Mouse (Mus musculus) cerebellum, adult 9-11 months (tissue): Measurements from ENCODE around the gene Nme7.
A peak's percentile ranks its signal among the peaks of the same experiment; 100 is the strongest.

Source experiments
- DNase-seq: peaks from one replicate; pipeline ENCODE4 v3.0.0; 2022

Gene Nme7

GRCm38 (mm10) chr1:164320731-164321130, 16.8 kb downstream of the Nme7 start:
- no peak for DNase-seq

- no peak for DNase-seq
Observed at GRCm38 (mm10) chr1:164321408-164321807, 17.5 kb downstream of the Nme7 start.

- DNase-seq = no peak
Observed at GRCm38 (mm10) chr1:164322987-164323650, 19.2 kb downstream of the Nme7 start.

- no peak for DNase-seq
Observed at GRCm38 (mm10) chr1:164324221-164324620, 20.3 kb downstream of the Nme7 start.

GRCm38 (mm10) chr1:164324878-164325277, 21.0 kb downstream of the Nme7 start:
- DNase-seq = no peak

- no peak for DNase-seq
Observed at GRCm38 (mm10) chr1:164326600-164327155, 22.8 kb downstream of the Nme7 start.

- DNase-seq = no peak
Observed at GRCm38 (mm10) chr1:164327764-164328163, 23.8 kb downstream of the Nme7 start.

GRCm38 (mm10) chr1:164332559-164332958, 28.6 kb downstream of the Nme7 start:
- no peak for DNase-seq

GRCm38 (mm10) chr1:164335435-164335834, 31.5 kb downstream of the Nme7 start:
- DNase-seq = no peak

GRCm38 (mm10) chr1:164335846-164336245, 31.9 kb downstream of the Nme7 start:
- no peak for DNase-seq

GRCm38 (mm10) chr1:164342161-164342560, 38.2 kb downstream of the Nme7 start:
- no peak for DNase-seq

GRCm38 (mm10) chr1:164353443-164353842, 49.5 kb downstream of the Nme7 start:
- no peak for DNase-seq

GRCm38 (mm10) chr1:164357995-164358394, 54.1 kb downstream of the Nme7 start:
- DNase-seq = no peak

- no peak for DNase-seq
Observed at GRCm38 (mm10) chr1:164361997-164362396, 58.1 kb downstream of the Nme7 start.

- peak; percentile 47 for DNase-seq
Observed at GRCm38 (mm10) chr1:164366156-164367128, 62.5 kb downstream of the Nme7 start.

GRCm38 (mm10) chr1:164368152-164368551, 64.2 kb downstream of the Nme7 start:
- no peak for DNase-seq

GRCm38 (mm10) chr1:164369781-164370180, 65.9 kb downstream of the Nme7 start:
- DNase-seq = no peak

GRCm38 (mm10) chr1:164373029-164373428, 69.1 kb downstream of the Nme7 start:
- no peak for DNase-seq

GRCm38 (mm10) chr1:164374020-164374419, 70.1 kb downstream of the Nme7 start:
- no peak for DNase-seq

- DNase-seq = no peak
Observed at GRCm38 (mm10) chr1:164375626-164376025, 71.7 kb downstream of the Nme7 start.

- DNase-seq = no peak
Observed at GRCm38 (mm10) chr1:164376761-164377487, 73.0 kb downstream of the Nme7 start.

- no peak for DNase-seq
Observed at GRCm38 (mm10) chr1:164383621-164384020, 79.7 kb downstream of the Nme7 start.

- no peak for DNase-seq
Observed at GRCm38 (mm10) chr1:164384354-164384753, 80.4 kb downstream of the Nme7 start.
